Mouse (Mus musculus): ENCODE measurements around the gene Tprn. TPM values are rescaled to one million over a fixed set of nuclear protein-coding genes. Genes with fewer than 3 reads are reported as not detected.

The Tprn gene
- polyA plus RNA-seq, 1 experiment from 2014 or later, result 3.1 TPM

GRCm38 (mm10) chr2:25229582-25229981, 32.8 kb upstream of the Tprn start:
- H3K9me3 ChIP-seq (ENCODE audit: control insufficient read depth, low read length), result no peaks in the 10 kb centered on the region
- H3K4me2 ChIP-seq (ENCODE audit: low read length), result no peak overlapping the region
- no peak for ATAC-seq (ENCODE audit: insufficient number of reproducible peaks, insufficient read depth, low FRiP score, low read depth)
- H3K4me3 ChIP-seq (ENCODE audit: control insufficient read depth in 1 of 2, insufficient read depth in 1 of 2, low read depth in 1 of 2, low read length in 2 of 2), result no peak overlapping the region
- H3K36me3 ChIP-seq (ENCODE audit: control insufficient read depth, insufficient read depth, low read length), result no peaks in the 10 kb centered on the region
- peaks cover 3 to 16% of the 10 kb centered on the region in 2 experiments for H3K4me1 ChIP-seq (ENCODE audit: control insufficient read depth in 2 of 2, insufficient read depth in 2 of 2, low read length in 2 of 2)
- no peak overlapping the region for H3K27ac ChIP-seq (replicated peaks in 1 of 2; ENCODE audit: control insufficient read depth in 1 of 2, insufficient read depth in 1 of 2, low read depth in 2 of 2, low read length in 2 of 2)
- 74% methylated on average over 5 of the region's 5 CpGs for WGBS
- H3K27me3 ChIP-seq (ENCODE audit: control insufficient read depth, insufficient read depth, low read length), result peaks cover 26% of the 10 kb centered on the region
- no peak overlapping the region for H3K9ac ChIP-seq (ENCODE audit: low read length)

- H3K9me3 ChIP-seq (ENCODE audit: control insufficient read depth, low read length), result no peaks in the 10 kb centered on the region
- peaks cover 27% of the 10 kb centered on the region for H3K27me3 ChIP-seq (ENCODE audit: control insufficient read depth, insufficient read depth, low read length)
- H3K4me1 ChIP-seq (ENCODE audit: control insufficient read depth in 2 of 2, insufficient read depth in 2 of 2, low read length in 2 of 2), result peaks cover 3 to 14% of the 10 kb centered on the region in 2 experiments
- H3K36me3 ChIP-seq (ENCODE audit: control insufficient read depth, insufficient read depth, low read length), result no peaks in the 10 kb centered on the region
- no peak for ATAC-seq (ENCODE audit: insufficient number of reproducible peaks, insufficient read depth, low FRiP score, low read depth)
- H3K4me3 ChIP-seq (ENCODE audit: control insufficient read depth in 1 of 2, insufficient read depth in 1 of 2, low read depth in 1 of 2, low read length in 2 of 2), result no peak overlapping the region
- no peak overlapping the region for H3K4me2 ChIP-seq (ENCODE audit: low read length)
- no peak overlapping the region for H3K27ac ChIP-seq (replicated peaks in 1 of 2; ENCODE audit: control insufficient read depth in 1 of 2, insufficient read depth in 1 of 2, low read depth in 2 of 2, low read length in 2 of 2)
- WGBS, result 82% methylated on average over 7 of the region's 7 CpGs
- H3K9ac ChIP-seq (ENCODE audit: low read length), result no peak overlapping the region
Measured at GRCm38 (mm10) chr2:25230581-25230980, 31.8 kb upstream of the Tprn start.

GRCm38 (mm10) chr2:25231038-25231437, 31.4 kb upstream of the Tprn start:
- H3K9ac ChIP-seq (ENCODE audit: low read length), result no peak overlapping the region
- H3K4me3 ChIP-seq (ENCODE audit: control insufficient read depth in 1 of 2, insufficient read depth in 1 of 2, low read depth in 1 of 2, low read length in 2 of 2), result no peak overlapping the region
- no peaks in the 10 kb centered on the region for H3K36me3 ChIP-seq (ENCODE audit: control insufficient read depth, insufficient read depth, low read length)
- H3K27ac ChIP-seq (replicated peaks in 1 of 2; ENCODE audit: control insufficient read depth in 1 of 2, insufficient read depth in 1 of 2, low read depth in 2 of 2, low read length in 2 of 2), result no peak overlapping the region
- H3K4me2 ChIP-seq (ENCODE audit: low read length), result no peak overlapping the region
- H3K27me3 ChIP-seq (ENCODE audit: control insufficient read depth, insufficient read depth, low read length), result peaks cover 27% of the 10 kb centered on the region
- H3K4me1 ChIP-seq (ENCODE audit: control insufficient read depth in 2 of 2, insufficient read depth in 2 of 2, low read length in 2 of 2), result peaks cover 3 to 10% of the 10 kb centered on the region in 2 experiments; a peak in 3 of 4 replicates
- no peak for ATAC-seq (ENCODE audit: insufficient number of reproducible peaks, insufficient read depth, low FRiP score, low read depth)
- 45% methylated on average over 12 of the region's 12 CpGs for WGBS
- no peaks in the 10 kb centered on the region for H3K9me3 ChIP-seq (ENCODE audit: control insufficient read depth, low read length)

GRCm38 (mm10) chr2:25233421-25233820, 29.0 kb upstream of the Tprn start:
- no peaks in the 10 kb centered on the region for H3K9me3 ChIP-seq (ENCODE audit: control insufficient read depth, low read length)
- peaks cover 27% of the 10 kb centered on the region for H3K27me3 ChIP-seq (ENCODE audit: control insufficient read depth, insufficient read depth, low read length)

GRCm38 (mm10) chr2:25234050-25234449, 28.4 kb upstream of the Tprn start, which contains the start of gene Slc34a3:
Gene Slc34a3, minus strand, starts transcription at chr2:25234364.
- no peak within 1 kb of the TSS for H3K4me3 ChIP-seq (ENCODE audit: control insufficient read depth in 1 of 2, insufficient read depth in 1 of 2, low read depth in 1 of 2, low read length in 2 of 2)
- 0 out of 4 replicates have a peak, but pooled peaks cover 0 to under 1% of the 10 kb centered on the region in 2 experiments for H3K4me1 ChIP-seq (ENCODE audit: control insufficient read depth in 2 of 2, insufficient read depth in 2 of 2, low read length in 2 of 2)
- WGBS, result 76% methylated on average over 3 of the region's 3 CpGs
- H3K27me3 ChIP-seq (ENCODE audit: control insufficient read depth, insufficient read depth, low read length), result peaks cover 27% of the 10 kb centered on the region
- H3K27ac ChIP-seq (replicated peaks in 1 of 2; ENCODE audit: control insufficient read depth in 1 of 2, insufficient read depth in 1 of 2, low read depth in 2 of 2, low read length in 2 of 2), result no peak within 1 kb of the TSS
- H3K36me3 ChIP-seq (ENCODE audit: control insufficient read depth, insufficient read depth, low read length), result no peaks in the 10 kb centered on the region
- no peaks in the 10 kb centered on the region for H3K9me3 ChIP-seq (ENCODE audit: control insufficient read depth, low read length)
- H3K9ac ChIP-seq (ENCODE audit: low read length), result no peak within 1 kb of the TSS
- no peak for ATAC-seq (ENCODE audit: insufficient number of reproducible peaks, insufficient read depth, low FRiP score, low read depth)
- H3K4me2 ChIP-seq (ENCODE audit: low read length), result no peak within 1 kb of the TSS

More at GRCm38 (mm10) chr2:25233421-25233820, 29.0 kb upstream of the Tprn start:
- Histone ChIP-seq H3K9ac (ENCODE audit: low read length) (no peak overlapping the region), H3K4me1 (ENCODE audit: control insufficient read depth in 2 of 2, insufficient read depth in 2 of 2, low read length in 2 of 2) (peaks cover 3 to 4% of the 10 kb centered on the region in 2 experiments; a peak in 2 of 4 replicates), H3K4me2 (ENCODE audit: low read length) (no peak overlapping the region), H3K27ac (replicated peaks in 1 of 2; ENCODE audit: control insufficient read depth in 1 of 2, insufficient read depth in 1 of 2, low read depth in 2 of 2, low read length in 2 of 2) (no peak overlapping the region), H3K4me3 (ENCODE audit: control insufficient read depth in 1 of 2, insufficient read depth in 1 of 2, low read depth in 1 of 2, low read length in 2 of 2) (no peak overlapping the region), H3K36me3 (ENCODE audit: control insufficient read depth, insufficient read depth, low read length) (no peaks in the 10 kb centered on the region)
- no peak for ATAC-seq (ENCODE audit: insufficient number of reproducible peaks, insufficient read depth, low FRiP score, low read depth)
- 73% methylated on average over 4 of the region's 4 CpGs for WGBS

GRCm38 (mm10) chr2:25234551-25235220, 27.7 kb upstream of the Tprn start:
- no peak for ATAC-seq (ENCODE audit: insufficient number of reproducible peaks, insufficient read depth, low FRiP score, low read depth)
- Histone ChIP-seq H3K4me3 (ENCODE audit: control insufficient read depth in 1 of 2, insufficient read depth in 1 of 2, low read depth in 1 of 2, low read length in 2 of 2) (no peak overlapping the region), H3K4me2 (ENCODE audit: low read length) (no peak overlapping the region), H3K9me3 (ENCODE audit: control insufficient read depth, low read length) (no peaks in the 10 kb centered on the region), H3K4me1 (ENCODE audit: control insufficient read depth in 2 of 2, insufficient read depth in 2 of 2, low read length in 2 of 2) (no peaks in the 10 kb centered on the region), H3K9ac (ENCODE audit: low read length) (no peak overlapping the region), H3K27ac (replicated peaks in 1 of 2; ENCODE audit: control insufficient read depth in 1 of 2, insufficient read depth in 1 of 2, low read depth in 2 of 2, low read length in 2 of 2) (no peak overlapping the region), H3K36me3 (ENCODE audit: control insufficient read depth, insufficient read depth, low read length) (no peaks in the 10 kb centered on the region), H3K27me3 (ENCODE audit: control insufficient read depth, insufficient read depth, low read length) (peaks cover 27% of the 10 kb centered on the region)
- 61% methylated on average over 5 of the region's 5 CpGs for WGBS

- no peaks in the 10 kb centered on the region for H3K36me3 ChIP-seq (ENCODE audit: control insufficient read depth, insufficient read depth, low read length)
- no peak within 1 kb of the TSS for H3K9ac ChIP-seq (ENCODE audit: low read length)
- peaks cover 17% of the 10 kb centered on the region for H3K27me3 ChIP-seq (ENCODE audit: control insufficient read depth, insufficient read depth, low read length)
- H3K4me1 ChIP-seq (ENCODE audit: control insufficient read depth in 2 of 2, insufficient read depth in 2 of 2, low read length in 2 of 2), result peaks cover 7% of the 10 kb centered on the region in 2 experiments
- ATAC-seq (ENCODE audit: insufficient number of reproducible peaks, insufficient read depth, low FRiP score, low read depth), result no peak
- 22% methylated on average over 8 of the region's 8 CpGs for WGBS
- no peak within 1 kb of the TSS for H3K4me3 ChIP-seq (ENCODE audit: control insufficient read depth in 1 of 2, insufficient read depth in 1 of 2, low read depth in 1 of 2, low read length in 2 of 2)
- no peak within 1 kb of the TSS for H3K4me2 ChIP-seq (ENCODE audit: low read length)
- H3K27ac ChIP-seq (replicated peaks in 1 of 2; ENCODE audit: control insufficient read depth in 1 of 2, insufficient read depth in 1 of 2, low read depth in 2 of 2, low read length in 2 of 2), result no peak within 1 kb of the TSS
- H3K9me3 ChIP-seq (ENCODE audit: control insufficient read depth, low read length), result no peaks in the 10 kb centered on the region
Measured at GRCm38 (mm10) chr2:25236614-25237013, 25.8 kb upstream of the Tprn start, which contains the start of gene Rnf224. Gene Rnf224, minus strand, starts transcription at chr2:25236787.
